Mouse (Mus musculus) cerebellum, adult 2 months (tissue): ENCODE results near the gene Pdzd2.

Experiments
- CTCF ChIP-seq: fragments of 200-500 bp; IDR thresholded peaks from 2 replicates; pipeline ENCODE4 v1.5.1; 2011; ENCODE audit warnings: low read depth, mild to moderate bottlenecking, control low read depth, low read length, moderate library complexity, borderline replicate concordance; ENCODE audit not compliant: insufficient read depth
- POLR2A ChIP-seq: fragments of 200-500 bp; IDR thresholded peaks from 2 replicates; pipeline ENCODE4 v1.6.1; 2011; ENCODE audit warnings: low read length, control low read depth, borderline replicate concordance; ENCODE audit not compliant: insufficient read depth

- TF ChIP-seq CTCF, result no peak
- no peak for TF ChIP-seq POLR2A
Observed at GRCm38 (mm10) chr15:12582471-12582870, 157.3 kb downstream of the Pdzd2 start.
